In genomic region chr5:115431898-115432259, GRCm38 (mm10) we compare ENCODE assay signal across 9 mouse cellular contexts. TPM values are rescaled to one million over a fixed set of nuclear protein-coding genes. Genes with fewer than 3 reads are reported as not detected.
DNase-seq lines count a peak whose midpoint lies in the region; ATAC-seq and TF ChIP-seq lines count a peak whose summit lies in the region.
"Had no signal": no experiment of that assay in that cellular context is flagged by ENCODE, and none has a peak within 500 bp of the region (broad histone marks: within the 10 kb centered on the region; RNA-seq: fewer than 3 reads in every experiment).

No protein-coding gene starts in this region.

- peaks cover 28% of the 10 kb centered on the region for H3K27me3 ChIP-seq in lung, embryonic 15.5 days
- 0 out of 2 replicates have a peak, but pooled peaks cover 5% of the 10 kb centered on the region for H3K27me3 ChIP-seq in lung, postnatal 0 days (replicated peaks; ENCODE audit: insufficient read depth, low read length)
- no peaks in the 10 kb centered on the region for H3K27me3 ChIP-seq in forebrain, embryonic 14.5 days (replicated peaks; ENCODE audit: control insufficient read depth, insufficient read depth, low read length)
- H3K27me3 ChIP-seq in limb, embryonic 11.5 days (ENCODE audit: control insufficient read depth, insufficient read depth, low read length) = peaks cover 1% of the 10 kb centered on the region; the same call in 1 of the 2 replicates
- H3K27me3 ChIP-seq in small intestine, adult 2 months (ENCODE audit: control insufficient read depth, insufficient read depth, low read length) = peaks cover 27% of the 10 kb centered on the region

- DNase-seq in lung, postnatal 0 days (ENCODE audit: low spot score) = no peak
- DNase-seq in forebrain, embryonic 14.5 days (ENCODE audit: low spot score) = no peak
- no peak for DNase-seq in limb, embryonic 11.5 days (ENCODE audit: low spot score)
- DNase-seq in thymus, postnatal 4 days = no peak
- DNase-seq in heart, postnatal 36 days = no peak
- DNase-seq: thymus, postnatal 14 days had no signal

- no peak for ATAC-seq in lung, embryonic 15.5 days (ENCODE audit: borderline replicate concordance, extremely low read depth, low FRiP score, low TSS enrichment)
- ATAC-seq in lung, postnatal 0 days = no peak
- no peak for ATAC-seq in forebrain, embryonic 14.5 days
- ATAC-seq in limb, embryonic 11.5 days (ENCODE audit: insufficient number of reproducible peaks, low FRiP score, low TSS enrichment, low read depth) = no peak

- no peak for TF ChIP-seq POLR2A in small intestine, adult 2 months (IDR thresholded peaks at IDR 0.05; ENCODE audit: low read depth, low read length)

- H3K4me3 ChIP-seq in lung, embryonic 15.5 days = no peak overlapping the region
- H3K4me3 ChIP-seq in lung, postnatal 0 days (ENCODE audit: low read depth, low read length) = no peak overlapping the region
- peak overlapping the region; percentile 99 for H3K4me3 ChIP-seq in forebrain, embryonic 14.5 days (ENCODE audit: low read depth, low read length)
- H3K4me3 ChIP-seq in limb, embryonic 11.5 days (ENCODE audit: low read depth, low read length) = peak overlapping the region; percentile 97; the same call in 1 of the 2 replicates
- H3K4me3 ChIP-seq in small intestine, adult 2 months (ENCODE audit: low read depth, low read length) = no peak overlapping the region; the same call in 1 of the 2 replicates

- TF ChIP-seq CTCF in lung, postnatal 0 days (IDR thresholded peaks at IDR 0.05) = no peak
- TF ChIP-seq CTCF in small intestine, adult 2 months (IDR thresholded peaks at IDR 0.05; ENCODE audit: extremely low read depth, insufficient read length, insufficient replicate concordance, low read depth, low read length) = no peak

- H3K9ac ChIP-seq in lung, embryonic 15.5 days = no peak overlapping the region
- no peak overlapping the region for H3K9ac ChIP-seq in lung, postnatal 0 days (replicated peaks; ENCODE audit: low read depth)
- peak overlapping the region; percentile 100 for H3K9ac ChIP-seq in forebrain, embryonic 14.5 days (ENCODE audit: low read length)
- peak overlapping the region; percentile 97 for H3K9ac ChIP-seq in limb, embryonic 11.5 days (ENCODE audit: low read length)

- no peaks in the 10 kb centered on the region for H3K9me3 ChIP-seq in lung, embryonic 15.5 days
- H3K9me3 ChIP-seq in lung, postnatal 0 days (ENCODE audit: low read length) = no peaks in the 10 kb centered on the region
- H3K9me3 ChIP-seq in forebrain, embryonic 14.5 days (replicated peaks; ENCODE audit: control insufficient read depth, low read length) = no peaks in the 10 kb centered on the region
- no peaks in the 10 kb centered on the region for H3K9me3 ChIP-seq in limb, embryonic 11.5 days (ENCODE audit: control insufficient read depth, low read length)

- intact Hi-C loops in heart, postnatal 36 days (cut with DNase I) = no loop called here

- TF ChIP-seq EP300 in lung, postnatal 0 days (IDR thresholded peaks at IDR 0.05) = no peak

- peaks cover 40% of the 10 kb centered on the region for H3K4me1 ChIP-seq in lung, embryonic 15.5 days
- no peaks in the 10 kb centered on the region; the same call in none of the 2 replicates for H3K4me1 ChIP-seq in lung, postnatal 0 days (ENCODE audit: insufficient read depth, low read depth, low read length)
- H3K4me1 ChIP-seq in forebrain, embryonic 14.5 days (ENCODE audit: control insufficient read depth, insufficient read depth, low read length) = peaks cover 56% of the 10 kb centered on the region
- peaks cover 63% of the 10 kb centered on the region for H3K4me1 ChIP-seq in limb, embryonic 11.5 days (ENCODE audit: control insufficient read depth, insufficient read depth, low read length)
- peaks cover 15% of the 10 kb centered on the region for H3K4me1 ChIP-seq in small intestine, adult 2 months (ENCODE audit: control insufficient read depth, insufficient read depth, insufficient read length, low read length)

- 28% methylated on average over 7 of the region's 7 CpGs for WGBS in lung, embryonic 15.5 days
- WGBS in lung, postnatal 0 days = 46% methylated on average over 7 of the region's 7 CpGs
- WGBS in forebrain, embryonic 14.5 days = 4% methylated on average over 7 of the region's 7 CpGs
- 47% methylated on average over 7 of the region's 7 CpGs for WGBS in limb, embryonic 11.5 days
- 27% methylated on average over 7 of the region's 7 CpGs for WGBS in small intestine, adult 2 months

- H3K4me2 ChIP-seq in lung, embryonic 15.5 days = peak overlapping the region; percentile 94; the same call in 1 of the 2 replicates
- H3K4me2 ChIP-seq in lung, postnatal 0 days (replicated peaks; ENCODE audit: low read depth, low read length) = no peak overlapping the region
- peak overlapping the region; percentile 94 for H3K4me2 ChIP-seq in forebrain, embryonic 14.5 days (ENCODE audit: low read length)
- H3K4me2 ChIP-seq in limb, embryonic 11.5 days (ENCODE audit: low read depth, severe bottlenecking) = peak overlapping the region; percentile 93

- no peak overlapping the region for H3K27ac ChIP-seq in lung, embryonic 15.5 days
- H3K27ac ChIP-seq in lung, postnatal 0 days (ENCODE audit: low read length) = no peak overlapping the region
- H3K27ac ChIP-seq in forebrain, embryonic 14.5 days (ENCODE audit: low read depth, low read length) = peak overlapping the region; percentile 100
- no peak overlapping the region; the same call in 1 of the 2 replicates for H3K27ac ChIP-seq in limb, embryonic 11.5 days (replicated peaks; ENCODE audit: low read depth, low read length)
- peak overlapping the region; percentile 28; the same call in 1 of the 2 replicates for H3K27ac ChIP-seq in small intestine, adult 2 months (ENCODE audit: insufficient read depth, low read depth, low read length)

- no peaks in the 10 kb centered on the region for H3K36me3 ChIP-seq in lung, embryonic 15.5 days
- H3K36me3 ChIP-seq in lung, postnatal 0 days (ENCODE audit: insufficient read depth, low read length) = no peaks in the 10 kb centered on the region
- peaks cover 39% of the 10 kb centered on the region for H3K36me3 ChIP-seq in forebrain, embryonic 14.5 days (ENCODE audit: control insufficient read depth, insufficient read depth, low read length)
- H3K36me3 ChIP-seq in limb, embryonic 11.5 days (ENCODE audit: control insufficient read depth, insufficient read depth, low read length) = no peaks in the 10 kb centered on the region
- no peaks in the 10 kb centered on the region for H3K36me3 ChIP-seq in small intestine, adult 2 months (ENCODE audit: control insufficient read depth, insufficient read depth, low read length)

RNA-seq across cellular contexts. Expression of gene Msi1, which starts 2.5 kb away (rescaled TPM):
- polyA plus RNA-seq in lung, embryonic 15.5 days (2015; fragmentation: Nextera tagmentation; extraction: Ambion mirVana) = 9.4 and 9.7 TPM in 2 replicates
- polyA plus RNA-seq in lung, postnatal 0 days (2015; fragmentation: Nextera tagmentation; extraction: Ambion mirVana) = 1.2 TPM in 2 replicates
- 63.3 and 69.4 TPM in 2 replicates for polyA plus RNA-seq in forebrain, embryonic 14.5 days (2014; fragmentation: Nextera tagmentation; extraction: Ambion mirVana)
- polyA plus RNA-seq in limb, embryonic 11.5 days (2014; fragmentation: Nextera tagmentation; extraction: Ambion mirVana) = 45.9 and 48.3 TPM in 2 replicates
- 4.6 and 9.0 TPM in 2 replicates for polyA plus RNA-seq in small intestine, adult 2 months (2012; rRNA removed)
- 1 to 10 TPM in 1 of 2 experiments, under 1 TPM in 1; 0.92 to 1.2 TPM for total RNA-seq in heart, postnatal 36 days (2021)
- total RNA-seq: megakaryocyte, adult 5-6 weeks had no signal

RNA-seq across cellular contexts. Expression of gene Pla2g1b, which starts 34.2 kb away (rescaled TPM):
- polyA plus RNA-seq in lung, embryonic 15.5 days (2015; fragmentation: Nextera tagmentation; extraction: Ambion mirVana) = 4.7 and 7.0 TPM in 2 replicates
- polyA plus RNA-seq in lung, postnatal 0 days (2015; fragmentation: Nextera tagmentation; extraction: Ambion mirVana) = 70.5 and 71.7 TPM in 2 replicates
- not detected in 2 replicates for polyA plus RNA-seq in forebrain, embryonic 14.5 days (2014; fragmentation: Nextera tagmentation; extraction: Ambion mirVana)
- not detected in 2 replicates for polyA plus RNA-seq in limb, embryonic 11.5 days (2014; fragmentation: Nextera tagmentation; extraction: Ambion mirVana)
- polyA plus RNA-seq in small intestine, adult 2 months (2012; rRNA removed) = 5.2 and 2,024 TPM in 2 replicates
- not detected for total RNA-seq in heart, postnatal 36 days (2021)
- total RNA-seq: megakaryocyte, adult 5-6 weeks had no signal

RNA-seq across cellular contexts. Expression of gene Sirt4, which starts 52.6 kb away (rescaled TPM):
- 27.2 and 30.4 TPM in 2 replicates for polyA plus RNA-seq in lung, embryonic 15.5 days (2015; fragmentation: Nextera tagmentation; extraction: Ambion mirVana)
- 15.7 and 18.0 TPM in 2 replicates for polyA plus RNA-seq in lung, postnatal 0 days (2015; fragmentation: Nextera tagmentation; extraction: Ambion mirVana)
- 19.5 and 24.3 TPM in 2 replicates for polyA plus RNA-seq in forebrain, embryonic 14.5 days (2014; fragmentation: Nextera tagmentation; extraction: Ambion mirVana)
- 19.2 and 19.7 TPM in 2 replicates for polyA plus RNA-seq in limb, embryonic 11.5 days (2014; fragmentation: Nextera tagmentation; extraction: Ambion mirVana)
- polyA plus RNA-seq in small intestine, adult 2 months (2012; rRNA removed) = 9.9 and 13.6 TPM in 2 replicates
- 10 to 100 TPM; 17.9 to 18.1 TPM for total RNA-seq in heart, postnatal 36 days (2021)

Comparison
In these comparisons a context has a peak if more than half of its experiments do, and no peak if none do; other contexts are left out.
1. H3K27ac ChIP-seq: peak in forebrain, embryonic 14.5 days (single experiment) and small intestine, adult 2 months (single experiment); none in lung, embryonic 15.5 days (single experiment), lung, postnatal 0 days (single experiment) and limb, embryonic 11.5 days (single experiment).
2. H3K4me3 ChIP-seq: peak in forebrain, embryonic 14.5 days (single experiment) and limb, embryonic 11.5 days (single experiment); none in lung, embryonic 15.5 days (single experiment), lung, postnatal 0 days (single experiment) and small intestine, adult 2 months (single experiment).
3. H3K9ac ChIP-seq: peak in forebrain, embryonic 14.5 days (single experiment) and limb, embryonic 11.5 days (single experiment); none in lung, embryonic 15.5 days (single experiment) and lung, postnatal 0 days (single experiment).